Mouse (Mus musculus): ENCODE results near the gene Tspyl4. TPM values are rescaled to one million over a fixed set of nuclear protein-coding genes. Genes with fewer than 3 reads are reported as not detected.

Tspyl4 gene
- polyA plus RNA-seq, 1 experiment from 2014 or later, result 12.0 TPM

DNA sequence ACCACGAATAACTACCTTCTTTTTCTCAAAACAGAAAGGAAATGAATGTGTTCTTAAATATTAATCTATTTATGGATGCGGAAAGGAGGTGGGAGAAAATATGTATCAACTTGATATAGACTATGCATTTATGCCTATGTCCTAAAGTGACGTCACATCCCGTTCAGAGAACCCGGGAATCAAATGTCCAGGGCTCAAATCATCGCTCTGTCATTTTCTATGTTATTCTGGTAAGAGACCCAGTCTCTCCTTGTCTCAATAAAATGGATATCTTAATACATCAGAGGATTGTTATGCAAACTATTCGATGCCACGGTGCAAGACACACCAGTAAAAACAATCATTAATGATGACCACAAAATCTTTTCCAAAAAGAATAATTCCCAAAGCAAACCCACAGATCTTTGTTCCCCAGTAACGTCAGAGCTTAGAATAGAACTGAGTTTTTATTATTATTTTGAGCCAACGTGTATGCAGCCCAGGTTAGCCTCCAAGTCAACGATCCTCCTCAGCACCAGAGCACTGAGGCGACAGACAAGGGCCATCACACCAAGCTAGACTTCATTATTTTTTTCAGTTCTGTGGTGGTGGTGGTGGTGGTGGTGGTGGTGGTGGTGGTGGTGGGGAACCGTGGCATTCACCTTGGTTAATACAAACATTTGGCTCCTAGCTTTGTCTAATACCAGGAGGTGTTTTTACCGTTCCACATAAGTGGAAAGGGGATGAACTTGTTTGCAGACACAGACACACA is 15.9 kb upstream of the Tspyl4 start:
- no peaks in the 10 kb centered on the region for H3K9me3 ChIP-seq (ENCODE audit: control insufficient read depth, low read length)
- peaks cover 10% of the 10 kb centered on the region; the same call in 1 of the 2 replicates for H3K36me3 ChIP-seq (ENCODE audit: control insufficient read depth, insufficient read depth, low read length)
- peaks cover 18% of the 10 kb centered on the region for H3K4me1 ChIP-seq (ENCODE audit: control insufficient read depth, insufficient read depth, low read length)
- peak overlapping the region; percentile 86 for H3K4me3 ChIP-seq (ENCODE audit: low read depth, low read length)
- H3K4me2 ChIP-seq (ENCODE audit: low read depth, low read length), result peak overlapping the region; percentile 79
- WGBS, result 20% methylated on average over 14 of the region's 14 CpGs
- H3K27ac ChIP-seq (replicated peaks; ENCODE audit: low read depth, low read length), result peak overlapping the region; percentile 78
- ATAC-seq (ENCODE audit: low read depth), result peak; percentile 13
- no peak for DNase-seq (ENCODE audit: low spot score)
- peak overlapping the region; percentile 94 for H3K9ac ChIP-seq (ENCODE audit: low read depth, low read length)
- H3K27me3 ChIP-seq (replicated peaks; ENCODE audit: control insufficient read depth, insufficient read depth, low read length), result no peaks in the 10 kb centered on the region

GRCm38 (mm10) chr10:34281962-34282388 is 15.3 kb upstream of the Tspyl4 start, which contains the start of gene Tspyl1:
Gene Tspyl1 (plus strand): TSS chr10:34282190.
- Histone ChIP-seq H3K4me3 (ENCODE audit: low read depth, low read length) (peak within 1 kb of the TSS; percentile 86), H3K27me3 (replicated peaks; ENCODE audit: control insufficient read depth, insufficient read depth, low read length) (no peaks in the 10 kb centered on the region), H3K9ac (ENCODE audit: low read depth, low read length) (peak within 1 kb of the TSS; percentile 94), H3K9me3 (ENCODE audit: control insufficient read depth, low read length) (no peaks in the 10 kb centered on the region), H3K27ac (replicated peaks; ENCODE audit: low read depth, low read length) (peak within 1 kb of the TSS; percentile 86), H3K4me1 (ENCODE audit: control insufficient read depth, insufficient read depth, low read length) (peaks cover 18% of the 10 kb centered on the region), H3K4me2 (ENCODE audit: low read depth, low read length) (peak within 1 kb of the TSS; percentile 79), H3K36me3 (ENCODE audit: control insufficient read depth, insufficient read depth, low read length) (peaks cover 11% of the 10 kb centered on the region)
- peak; percentile 99 for DNase-seq (ENCODE audit: low spot score)
- peak; percentile 97 for ATAC-seq (ENCODE audit: low read depth)
- WGBS, result 0% methylated on average over 24 of the region's 38 CpGs

DNA sequence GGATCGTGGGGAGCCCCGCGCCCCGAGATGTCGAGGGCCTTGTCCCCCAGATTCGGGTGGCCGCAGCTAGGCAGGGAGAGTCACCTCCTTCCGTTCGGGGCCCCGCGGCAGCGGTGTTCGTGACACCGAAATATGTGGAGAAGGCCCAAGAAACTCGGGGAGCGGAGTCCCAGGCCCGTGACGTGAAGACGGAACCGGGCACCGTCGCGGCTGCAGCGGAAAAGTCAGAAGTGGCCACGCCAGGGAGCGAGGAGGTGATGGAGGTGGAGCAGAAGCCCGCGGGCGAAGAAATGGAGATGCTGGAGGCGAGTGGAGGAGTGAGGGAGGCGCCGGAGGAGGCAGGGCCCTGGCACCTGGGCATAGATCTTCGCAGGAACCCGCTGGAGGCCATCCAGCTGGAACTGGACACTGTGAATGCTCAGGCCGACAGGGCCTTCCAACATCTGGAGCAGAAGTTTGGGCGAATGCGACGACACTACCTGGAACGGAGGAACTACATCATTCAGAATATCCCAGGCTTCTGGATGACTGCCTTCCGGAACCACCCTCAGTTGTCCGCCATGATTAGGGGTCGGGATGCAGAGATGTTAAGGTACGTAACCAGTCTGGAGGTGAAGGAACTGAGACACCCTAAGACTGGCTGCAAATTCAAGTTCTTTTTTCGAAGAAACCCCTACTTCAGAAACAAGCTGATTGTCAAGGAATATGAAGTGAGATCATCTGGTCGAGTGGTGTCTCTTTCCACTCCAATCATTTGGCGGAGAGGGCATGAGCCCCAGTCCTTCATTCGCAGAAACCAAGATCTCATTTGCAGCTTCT is 14.6 kb upstream of the Tspyl4 start:
- no peaks in the 10 kb centered on the region for H3K27me3 ChIP-seq (replicated peaks; ENCODE audit: control insufficient read depth, insufficient read depth, low read length)
- ATAC-seq (ENCODE audit: low read depth), result peak; percentile 19
- peak overlapping the region; percentile 86 for H3K4me3 ChIP-seq (ENCODE audit: low read depth, low read length)
- H3K4me1 ChIP-seq (ENCODE audit: control insufficient read depth, insufficient read depth, low read length), result peaks cover 18% of the 10 kb centered on the region
- peak; percentile 30 for DNase-seq (ENCODE audit: low spot score)
- H3K9me3 ChIP-seq (ENCODE audit: control insufficient read depth, low read length), result no peaks in the 10 kb centered on the region
- peak overlapping the region; percentile 94 for H3K9ac ChIP-seq (ENCODE audit: low read depth, low read length)
- H3K4me2 ChIP-seq (ENCODE audit: low read depth, low read length), result peak overlapping the region; percentile 79
- H3K36me3 ChIP-seq (ENCODE audit: control insufficient read depth, insufficient read depth, low read length), result peaks cover 17% of the 10 kb centered on the region
- 5% methylated on average over 47 of the region's 47 CpGs for WGBS
- H3K27ac ChIP-seq (replicated peaks; ENCODE audit: low read depth, low read length), result peak overlapping the region; percentile 86

DNA sequence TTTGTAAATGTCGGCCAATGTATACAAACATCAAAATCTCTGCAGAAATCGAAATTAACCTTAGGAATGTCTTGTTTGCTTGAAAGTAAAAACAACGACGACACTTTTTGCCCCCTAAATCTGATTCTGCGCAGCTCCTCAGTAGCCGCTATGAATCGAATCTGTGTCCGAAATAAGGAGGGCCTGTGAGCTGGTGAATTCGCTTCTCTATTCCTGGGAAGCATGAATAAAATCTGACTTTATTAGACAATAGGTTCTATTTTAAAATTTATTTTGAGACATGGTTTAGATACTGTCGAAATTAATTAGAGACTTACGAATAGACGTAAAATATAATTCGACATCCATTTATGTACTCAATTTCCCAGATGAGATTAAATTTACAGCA is 337 bp upstream of the Tspyl4 start:
- Histone ChIP-seq H3K27me3 (replicated peaks; ENCODE audit: control insufficient read depth, insufficient read depth, low read length) (no peaks in the 10 kb centered on the region), H3K27ac (replicated peaks; ENCODE audit: low read depth, low read length) (peak overlapping the region; percentile 91), H3K4me2 (ENCODE audit: low read depth, low read length) (peak overlapping the region; percentile 84), H3K9ac (ENCODE audit: low read depth, low read length) (peak overlapping the region; percentile 77), H3K4me1 (ENCODE audit: control insufficient read depth, insufficient read depth, low read length) (peaks cover 28% of the 10 kb centered on the region), H3K4me3 (ENCODE audit: low read depth, low read length) (peak overlapping the region; percentile 72), H3K36me3 (ENCODE audit: control insufficient read depth, insufficient read depth, low read length) (no peaks in the 10 kb centered on the region), H3K9me3 (ENCODE audit: control insufficient read depth, low read length) (no peaks in the 10 kb centered on the region)
- 4% methylated on average over 13 of the region's 13 CpGs for WGBS
- ATAC-seq (ENCODE audit: low read depth) (no peak; the same call in 1 of the 2 replicates), DNase-seq (ENCODE audit: low spot score) (no peak)

- H3K4me3 ChIP-seq (ENCODE audit: low read depth, low read length), result peak overlapping the region; percentile 72
- H3K4me1 ChIP-seq (ENCODE audit: control insufficient read depth, insufficient read depth, low read length), result peaks cover 28% of the 10 kb centered on the region
- WGBS, result 43% methylated on average over 25 of the region's 25 CpGs
- ATAC-seq (ENCODE audit: low read depth) (no peak), DNase-seq (ENCODE audit: low spot score) (no peak)
- H3K27ac ChIP-seq (replicated peaks; ENCODE audit: low read depth, low read length), result peak overlapping the region; percentile 91
- no peaks in the 10 kb centered on the region for H3K27me3 ChIP-seq (replicated peaks; ENCODE audit: control insufficient read depth, insufficient read depth, low read length)
- peak overlapping the region; percentile 77 for H3K9ac ChIP-seq (ENCODE audit: low read depth, low read length)
- no peaks in the 10 kb centered on the region; the same call in 1 of the 2 replicates for H3K36me3 ChIP-seq (ENCODE audit: control insufficient read depth, insufficient read depth, low read length)
- H3K9me3 ChIP-seq (ENCODE audit: control insufficient read depth, low read length), result no peaks in the 10 kb centered on the region
- H3K4me2 ChIP-seq (ENCODE audit: low read depth, low read length), result peak overlapping the region; percentile 84
Observed at GRCm38 (mm10) chr10:34297980-34298753, 925 bp downstream of the Tspyl4 start.

- ATAC-seq (ENCODE audit: low read depth), result no peak
- 6% methylated on average over 5 of the region's 5 CpGs for WGBS
- H3K4me1 ChIP-seq (ENCODE audit: control insufficient read depth, insufficient read depth, low read length), result peaks cover 28% of the 10 kb centered on the region
- H3K27me3 ChIP-seq (replicated peaks; ENCODE audit: control insufficient read depth, insufficient read depth, low read length), result no peaks in the 10 kb centered on the region
- H3K9ac ChIP-seq (ENCODE audit: low read depth, low read length), result peak overlapping the region; percentile 11
- H3K27ac ChIP-seq (replicated peaks; ENCODE audit: low read depth, low read length), result no peak overlapping the region
- peak overlapping the region; percentile 84 for H3K4me2 ChIP-seq (ENCODE audit: low read depth, low read length)
- H3K36me3 ChIP-seq (ENCODE audit: control insufficient read depth, insufficient read depth, low read length), result no peaks in the 10 kb centered on the region; the same call in 1 of the 2 replicates
- peak overlapping the region; percentile 24 for H3K4me3 ChIP-seq (ENCODE audit: low read depth, low read length)
- no peak for DNase-seq (ENCODE audit: low spot score)
- no peaks in the 10 kb centered on the region for H3K9me3 ChIP-seq (ENCODE audit: control insufficient read depth, low read length)
Observed at GRCm38 (mm10) chr10:34300368-34300767, 3.1 kb downstream of the Tspyl4 start.

- Histone ChIP-seq H3K4me2 (ENCODE audit: low read depth, low read length) (no peak overlapping the region), H3K9me3 (ENCODE audit: control insufficient read depth, low read length) (no peaks in the 10 kb centered on the region), H3K4me3 (ENCODE audit: low read depth, low read length) (no peak overlapping the region), H3K27me3 (replicated peaks; ENCODE audit: control insufficient read depth, insufficient read depth, low read length) (no peaks in the 10 kb centered on the region), H3K4me1 (ENCODE audit: control insufficient read depth, insufficient read depth, low read length) (no peaks in the 10 kb centered on the region), H3K9ac (ENCODE audit: low read depth, low read length) (no peak overlapping the region), H3K27ac (replicated peaks; ENCODE audit: low read depth, low read length) (no peak overlapping the region), H3K36me3 (ENCODE audit: control insufficient read depth, insufficient read depth, low read length) (no peaks in the 10 kb centered on the region; the same call in 1 of the 2 replicates)
- ATAC-seq (ENCODE audit: low read depth) (no peak), DNase-seq (ENCODE audit: low spot score) (no peak)
Observed at GRCm38 (mm10) chr10:34307070-34307469, 9.8 kb downstream of the Tspyl4 start.
